Mouse (Mus musculus) liver, embryonic 15.5 days (tissue): ENCODE measurements at regions not wholly inside any gene's neighbourhood (a gene's known extent, or its start where the extent isn't known, plus 50 kb on each side); places are given as distances from the start of the nearest gene placed in this dataset.
A peak's percentile ranks its signal among the peaks of the same experiment; 100 is the strongest.

Source experiments
- ATAC-seq: fragments of 200-750 bp; cut with Nextera tagmentation; 2 replicates; pipeline ENCODE4 v1.8.0; 2017; ENCODE audit warnings: moderate number of reproducible peaks, mild to moderate bottlenecking, moderate library complexity; ENCODE audit not compliant: insufficient read depth
- H3K27ac ChIP-seq: fragments of 300-500 bp; sonication (generic); replicated peaks from 2 replicates; pipeline ENCODE4 v1.5.1; 2015; ENCODE audit warnings: mild to moderate bottlenecking, inconsistent platforms
- H3K27me3 ChIP-seq: fragments of 300-500 bp; sonication (generic); 2 replicates; pipeline ENCODE4 v1.6.1; 2015; ENCODE audit warnings: mild to moderate bottlenecking, inconsistent platforms
- H3K36me3 ChIP-seq: fragments of 300-500 bp; sonication (generic); replicated peaks from 2 replicates; pipeline ENCODE4 v1.6.1; 2015; ENCODE audit warnings: moderate library complexity, mild to moderate bottlenecking, inconsistent platforms
- H3K4me1 ChIP-seq: fragments of 300-500 bp; sonication (generic); replicated peaks from 2 replicates; pipeline ENCODE4 v1.6.1; 2015; ENCODE audit warnings: inconsistent platforms
- H3K4me2 ChIP-seq: fragments of 300-500 bp; sonication (generic); 2 replicates; pipeline ENCODE4 v1.6.1; 2015; ENCODE audit warnings: moderate library complexity, mild to moderate bottlenecking, inconsistent platforms
- H3K4me3 ChIP-seq: fragments of 300-500 bp; sonication (generic); replicated peaks from 2 replicates; pipeline ENCODE4 v1.5.1; 2015; ENCODE audit warnings: mild to moderate bottlenecking, inconsistent platforms
- H3K9ac ChIP-seq: fragments of 300-500 bp; sonication (generic); 2 replicates; pipeline ENCODE4 v1.6.1; 2015; ENCODE audit warnings: moderate library complexity, mild to moderate bottlenecking, inconsistent platforms
- H3K9me3 ChIP-seq: fragments of 300-500 bp; sonication (generic); replicated peaks from 2 replicates; pipeline ENCODE4 v1.6.1; 2016; ENCODE audit warnings: inconsistent platforms
- WGBS: fragments of 180-500 bp; shearing (Covaris S2); methylation state at CpG from one replicate; pipeline ENCODE4 v1.1.7; 2015; ENCODE audit warnings: mixed read lengths; ENCODE audit not compliant: insufficient replicate concordance; 5-methylcytosine and 5-hydroxymethylcytosine counted together

GRCm38 (mm10) chr6:140368354-140369069 lies 55.3 kb upstream of the Plekha5 start:
- Histone ChIP-seq H3K9me3 (no peaks in the 10 kb centered on the region), H3K27me3 (no peaks in the 10 kb centered on the region), H3K9ac (no peak overlapping the region), H3K27ac (no peak overlapping the region), H3K4me2 (no peak overlapping the region), H3K4me1 (no peaks in the 10 kb centered on the region), H3K4me3 (no peak overlapping the region), H3K36me3 (no peaks in the 10 kb centered on the region)
- ATAC-seq, result no peak
- WGBS, result 45% methylated on average over 8 of the region's 8 CpGs

GRCm38 (mm10) chr6:140367303-140367702 lies 56.6 kb upstream of the Plekha5 start:
- no peaks in the 10 kb centered on the region for H3K9me3 ChIP-seq
- H3K4me3 ChIP-seq, result no peak overlapping the region
- no peaks in the 10 kb centered on the region for H3K4me1 ChIP-seq
- no peak for ATAC-seq
- no peaks in the 10 kb centered on the region for H3K27me3 ChIP-seq
- no peak overlapping the region for H3K9ac ChIP-seq
- whole genome bisulfite sequencing, result 66% methylated on average over 6 of the region's 6 CpGs
- no peak overlapping the region for H3K4me2 ChIP-seq
- H3K27ac ChIP-seq, result no peak overlapping the region
- no peaks in the 10 kb centered on the region for H3K36me3 ChIP-seq

GRCm38 (mm10) chr6:140366791-140367190 lies 57.1 kb upstream of the Plekha5 start:
- ATAC-seq, result no peak
- H3K4me1 ChIP-seq, result no peaks in the 10 kb centered on the region
- no peaks in the 10 kb centered on the region for H3K9me3 ChIP-seq
- 39% methylated on average over 3 of the region's 3 CpGs for WGBS
- no peak overlapping the region for H3K9ac ChIP-seq
- no peak overlapping the region for H3K4me3 ChIP-seq
- H3K36me3 ChIP-seq, result no peaks in the 10 kb centered on the region
- no peak overlapping the region for H3K4me2 ChIP-seq
- H3K27ac ChIP-seq, result no peak overlapping the region
- H3K27me3 ChIP-seq, result no peaks in the 10 kb centered on the region

- no peaks in the 10 kb centered on the region for H3K4me1 ChIP-seq
- no peak overlapping the region for H3K4me2 ChIP-seq
- no peaks in the 10 kb centered on the region for H3K36me3 ChIP-seq
- ATAC-seq, result no peak
- no peaks in the 10 kb centered on the region for H3K27me3 ChIP-seq
- WGBS, result 62% methylated on average over 4 of the region's 4 CpGs
- no peaks in the 10 kb centered on the region for H3K9me3 ChIP-seq
- no peak overlapping the region for H3K9ac ChIP-seq
- H3K4me3 ChIP-seq, result no peak overlapping the region
- no peak overlapping the region for H3K27ac ChIP-seq
Measured at GRCm38 (mm10) chr6:140360996-140361395, 62.9 kb upstream of the Plekha5 start.

- Histone ChIP-seq H3K9me3 (no peaks in the 10 kb centered on the region), H3K36me3 (no peaks in the 10 kb centered on the region), H3K4me1 (no peaks in the 10 kb centered on the region), H3K27me3 (no peaks in the 10 kb centered on the region), H3K4me3 (no peak overlapping the region), H3K9ac (no peak overlapping the region), H3K27ac (no peak overlapping the region), H3K4me2 (no peak overlapping the region)
- ATAC-seq, result no peak
- WGBS, result 63% methylated on average over 2 of the region's 2 CpGs
Measured at GRCm38 (mm10) chr6:140357901-140358300, 66.0 kb upstream of the Plekha5 start.

GRCm38 (mm10) chr6:140357300-140357699 lies 66.6 kb upstream of the Plekha5 start:
- Histone ChIP-seq H3K4me3 (no peak overlapping the region), H3K9ac (no peak overlapping the region), H3K9me3 (no peaks in the 10 kb centered on the region), H3K27me3 (no peaks in the 10 kb centered on the region), H3K36me3 (no peaks in the 10 kb centered on the region), H3K4me2 (no peak overlapping the region), H3K4me1 (no peaks in the 10 kb centered on the region), H3K27ac (no peak overlapping the region)
- WGBS, result 56% methylated on average over 8 of the region's 8 CpGs
- ATAC-seq, result no peak

GRCm38 (mm10) chr6:140354082-140354481 lies 69.8 kb upstream of the Plekha5 start:
- Histone ChIP-seq H3K4me2 (no peak overlapping the region), H3K27ac (no peak overlapping the region), H3K36me3 (no peaks in the 10 kb centered on the region), H3K9ac (no peak overlapping the region), H3K4me3 (no peak overlapping the region), H3K27me3 (no peaks in the 10 kb centered on the region), H3K4me1 (no peaks in the 10 kb centered on the region), H3K9me3 (no peaks in the 10 kb centered on the region)
- 36% methylated on average over 6 of the region's 6 CpGs for WGBS
- no peak for ATAC-seq

GRCm38 (mm10) chr6:140353610-140354009 lies 70.2 kb upstream of the Plekha5 start:
- WGBS, result 45% methylated on average over 6 of the region's 6 CpGs
- no peak for ATAC-seq
- no peaks in the 10 kb centered on the region for H3K36me3 ChIP-seq

GRCm38 (mm10) chr6:140351365-140352095 lies 72.3 kb upstream of the Plekha5 start:
- Histone ChIP-seq H3K9me3 (no peaks in the 10 kb centered on the region), H3K4me1 (no peaks in the 10 kb centered on the region), H3K9ac (no peak overlapping the region), H3K4me2 (no peak overlapping the region), H3K27me3 (no peaks in the 10 kb centered on the region), H3K4me3 (no peak overlapping the region), H3K36me3 (no peaks in the 10 kb centered on the region), H3K27ac (no peak overlapping the region)
- 60% methylated on average over 5 of the region's 6 CpGs for WGBS
- no peak for ATAC-seq

More at GRCm38 (mm10) chr6:140353610-140354009, 70.2 kb upstream of the Plekha5 start:
- Histone ChIP-seq H3K4me3 (no peak overlapping the region), H3K27me3 (no peaks in the 10 kb centered on the region), H3K4me1 (no peaks in the 10 kb centered on the region), H3K9me3 (no peaks in the 10 kb centered on the region), H3K27ac (no peak overlapping the region), H3K4me2 (no peak overlapping the region), H3K9ac (no peak overlapping the region)

GRCm38 (mm10) chr6:140348578-140348977 lies 75.3 kb upstream of the Plekha5 start:
- no peak overlapping the region for H3K9ac ChIP-seq
- H3K36me3 ChIP-seq, result no peaks in the 10 kb centered on the region
- H3K4me3 ChIP-seq, result no peak overlapping the region
- H3K9me3 ChIP-seq, result no peaks in the 10 kb centered on the region
- WGBS, result 73% methylated on average over 16 of the region's 16 CpGs
- no peaks in the 10 kb centered on the region for H3K4me1 ChIP-seq
- no peak for ATAC-seq
- no peak overlapping the region for H3K4me2 ChIP-seq
- H3K27me3 ChIP-seq, result no peaks in the 10 kb centered on the region
- no peak overlapping the region for H3K27ac ChIP-seq

GRCm38 (mm10) chr6:140346929-140347328 lies 76.9 kb upstream of the Plekha5 start:
- Histone ChIP-seq H3K9me3 (no peaks in the 10 kb centered on the region), H3K27me3 (no peaks in the 10 kb centered on the region), H3K36me3 (no peaks in the 10 kb centered on the region), H3K4me3 (no peak overlapping the region), H3K9ac (no peak overlapping the region), H3K4me1 (no peaks in the 10 kb centered on the region), H3K27ac (no peak overlapping the region), H3K4me2 (no peak overlapping the region)
- 0 out of 2 replicates have a peak, but pooled peaks have one; percentile 12 for ATAC-seq
- WGBS, result 56% methylated on average over 6 of the region's 6 CpGs
